Mouse (Mus musculus): Measurements from ENCODE around the gene Tab3. TPM values are rescaled to one million over a fixed set of nuclear protein-coding genes. Genes with fewer than 3 reads are reported as not detected.

Gene Tab3
- total RNA-seq (2012; rRNA removed), result 11.0 and 12.3 TPM in 2 replicates

DNA sequence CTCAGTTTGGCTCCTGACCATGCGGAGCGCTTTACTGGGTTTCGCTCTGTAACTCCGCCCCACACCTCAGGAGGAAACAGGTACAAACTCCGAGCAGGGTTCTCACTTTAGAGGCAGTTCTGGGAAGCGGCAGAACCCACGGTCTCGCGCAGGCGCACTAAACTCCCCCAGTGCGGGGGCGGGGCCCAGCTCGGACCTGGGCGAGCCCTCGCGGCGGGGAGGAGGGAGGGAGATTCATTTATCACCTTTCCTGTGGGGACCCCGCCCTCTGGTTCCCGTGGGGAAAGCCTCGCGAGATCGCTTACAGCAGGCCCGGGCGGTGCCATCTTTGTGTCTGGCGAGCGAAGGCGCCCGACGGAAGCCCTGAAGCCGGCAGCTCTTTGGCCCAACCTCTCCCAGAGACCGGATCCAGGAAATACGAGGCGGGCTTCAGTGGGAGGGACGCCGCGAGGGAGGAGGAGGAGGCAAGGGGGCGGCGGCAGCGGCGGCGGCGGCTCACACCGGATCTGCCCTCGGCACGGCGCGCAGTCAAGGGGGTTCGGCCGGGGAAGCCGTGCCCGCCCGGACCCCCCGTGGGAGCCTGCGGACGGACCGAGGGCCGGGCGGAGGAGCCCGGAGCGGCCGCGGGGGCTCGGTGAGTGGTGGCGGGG, at the start of gene Tab3:
Gene Tab3, plus strand, starts transcription at position 491 of the 650 bp plus-strand sequence.
- no peaks in the 10 kb centered on the region for H3K4me1 ChIP-seq (ENCODE audit: control insufficient read depth in 2 of 2, insufficient read depth in 2 of 2, low read length in 2 of 2, poor library complexity in 1 of 2)
- peak within 1 kb of the TSS; percentile 84 to 86 for H3K4me3 ChIP-seq (ENCODE audit: insufficient read depth in 1 of 2, low read depth in 1 of 2, low read length in 2 of 2, poor library complexity in 1 of 2, severe bottlenecking in 1 of 2)
- peak within 1 kb of the TSS; percentile 48 for H3K27ac ChIP-seq (ENCODE audit: insufficient read depth, low read depth, low read length, poor library complexity, severe bottlenecking)
- peak within 1 kb of the TSS; percentile 92 for H3K9ac ChIP-seq (ENCODE audit: insufficient read depth, low read depth, low read length, poor library complexity, severe bottlenecking)
- in situ Hi-C loops (cut with MboI; ENCODE audit: low sequenced_read_pairs in 2 of 2, unreplicated experiment in 2 of 2), result no loop called here
- peak; percentile 96 for TF ChIP-seq CHD2 (IDR thresholded peaks at IDR 0.05; ENCODE audit: low read depth, low read length)
- TF ChIP-seq MAFK (IDR thresholded peaks at IDR 0.05; ENCODE audit: insufficient read depth, low read depth, low read length), result no peak
- TF ChIP-seq HCFC1 (IDR thresholded peaks at IDR 0.05; ENCODE audit: borderline replicate concordance, insufficient read depth, low read length), result peak; percentile 86
- TF ChIP-seq ZC3H11A (IDR thresholded peaks at IDR 0.05; ENCODE audit: borderline replicate concordance, low read depth, low read length), result no peak
- DNase-seq (ENCODE audit: low read depth, low spot score), result peak; percentile 79
- no peaks in the 10 kb centered on the region for H3K36me3 ChIP-seq (ENCODE audit: control insufficient read depth, insufficient read depth, low read length, poor library complexity, severe bottlenecking)
- no peaks in the 10 kb centered on the region for H3K9me3 ChIP-seq (ENCODE audit: control insufficient read depth, insufficient read depth, low read depth, low read length)

DNA sequence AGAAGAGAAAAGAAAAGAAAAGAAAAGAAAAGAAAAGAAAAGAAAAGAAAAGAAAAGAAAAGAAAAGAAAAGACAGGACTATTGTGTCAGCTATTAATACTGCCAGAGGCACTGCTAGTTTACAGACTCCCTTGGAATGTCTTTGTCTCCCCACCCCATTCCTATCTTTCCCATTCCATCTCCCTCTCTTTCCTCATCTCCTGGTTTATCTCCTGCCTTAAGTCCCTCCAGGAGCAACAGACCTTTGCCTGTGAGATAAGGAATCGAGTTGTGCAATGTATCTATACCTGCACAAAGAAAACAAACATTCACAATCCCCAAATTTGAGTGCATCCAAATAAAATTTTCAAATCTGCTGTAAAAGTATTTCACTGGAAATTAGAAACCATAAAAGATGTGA, 48.3 kb upstream of the Tab3 start:
- Histone ChIP-seq H3K4me3 (ENCODE audit: insufficient read depth in 1 of 2, low read depth in 1 of 2, low read length in 2 of 2, poor library complexity in 1 of 2, severe bottlenecking in 1 of 2) (no peak overlapping the region), H3K4me1 (ENCODE audit: control insufficient read depth in 2 of 2, insufficient read depth in 2 of 2, low read length in 2 of 2, poor library complexity in 1 of 2) (no peaks in the 10 kb centered on the region), H3K9me3 (ENCODE audit: control insufficient read depth, insufficient read depth, low read depth, low read length) (no peaks in the 10 kb centered on the region), H3K9ac (ENCODE audit: insufficient read depth, low read depth, low read length, poor library complexity, severe bottlenecking) (no peak overlapping the region), H3K36me3 (ENCODE audit: control insufficient read depth, insufficient read depth, low read length, poor library complexity, severe bottlenecking) (no peaks in the 10 kb centered on the region), H3K27ac (ENCODE audit: insufficient read depth, low read depth, low read length, poor library complexity, severe bottlenecking) (no peak overlapping the region)
- no peak for DNase-seq (ENCODE audit: low read depth, low spot score)
- in situ Hi-C loops (cut with MboI; ENCODE audit: low sequenced_read_pairs in 2 of 2, unreplicated experiment in 2 of 2), result no loop called here
- no peak for TF ChIP-seq HCFC1 (IDR thresholded peaks at IDR 0.05; ENCODE audit: borderline replicate concordance, insufficient read depth, low read length)

DNA sequence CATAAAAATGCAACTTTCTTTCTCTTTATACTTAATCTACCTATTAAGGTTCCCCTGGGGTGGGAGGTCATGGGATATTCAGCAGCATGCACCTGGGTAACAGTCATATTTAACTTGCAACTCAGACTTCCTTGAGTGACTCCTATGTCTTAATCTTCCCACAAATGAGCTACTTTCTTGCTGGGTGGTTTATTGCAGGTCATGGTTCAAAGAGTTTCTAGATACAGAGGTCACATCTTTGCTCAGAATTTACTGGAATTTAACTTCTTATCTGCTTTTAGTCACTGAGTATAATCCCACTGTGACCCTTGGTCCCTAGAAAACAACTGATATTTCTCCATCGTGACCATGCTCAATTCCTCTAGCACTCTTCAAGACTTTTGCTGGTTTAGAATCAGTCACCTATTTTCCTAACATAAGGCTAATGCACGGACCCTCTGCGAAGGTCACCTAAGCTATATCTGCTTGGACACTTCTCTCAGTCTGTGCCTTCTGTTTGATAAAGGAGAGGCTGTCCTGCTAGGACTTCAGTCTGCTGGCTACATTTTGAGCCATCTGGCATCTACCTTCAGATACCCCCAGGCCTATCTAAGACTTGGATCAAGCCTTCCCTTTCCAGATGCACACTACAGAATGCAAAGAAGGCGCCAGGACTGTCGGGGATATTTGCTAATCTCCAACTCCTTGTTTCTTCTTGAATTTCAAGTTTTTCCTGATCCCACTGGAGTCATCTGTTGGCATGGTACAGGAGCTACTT, 47.4 kb upstream of the Tab3 start:
- Histone ChIP-seq H3K9ac (ENCODE audit: insufficient read depth, low read depth, low read length, poor library complexity, severe bottlenecking) (no peak overlapping the region), H3K9me3 (ENCODE audit: control insufficient read depth, insufficient read depth, low read depth, low read length) (no peaks in the 10 kb centered on the region), H3K27ac (ENCODE audit: insufficient read depth, low read depth, low read length, poor library complexity, severe bottlenecking) (no peak overlapping the region), H3K36me3 (ENCODE audit: control insufficient read depth, insufficient read depth, low read length, poor library complexity, severe bottlenecking) (no peaks in the 10 kb centered on the region), H3K4me3 (ENCODE audit: insufficient read depth in 1 of 2, low read depth in 1 of 2, low read length in 2 of 2, poor library complexity in 1 of 2, severe bottlenecking in 1 of 2) (no peak overlapping the region), H3K4me1 (ENCODE audit: control insufficient read depth in 2 of 2, insufficient read depth in 2 of 2, low read length in 2 of 2, poor library complexity in 1 of 2) (no peaks in the 10 kb centered on the region)
- DNase-seq (ENCODE audit: low read depth, low spot score), result no peak
- TF ChIP-seq MAFK (IDR thresholded peaks at IDR 0.05; ENCODE audit: insufficient read depth, low read depth, low read length), result no peak
- no peak for TF ChIP-seq CHD2 (IDR thresholded peaks at IDR 0.05; ENCODE audit: low read depth, low read length)
- no peak for TF ChIP-seq HCFC1 (IDR thresholded peaks at IDR 0.05; ENCODE audit: borderline replicate concordance, insufficient read depth, low read length)
- no peak for TF ChIP-seq ZNF384 (IDR thresholded peaks at IDR 0.05; ENCODE audit: low read depth, low read length)
- in situ Hi-C loops (cut with MboI; ENCODE audit: low sequenced_read_pairs in 2 of 2, unreplicated experiment in 2 of 2), result no loop called here

DNA sequence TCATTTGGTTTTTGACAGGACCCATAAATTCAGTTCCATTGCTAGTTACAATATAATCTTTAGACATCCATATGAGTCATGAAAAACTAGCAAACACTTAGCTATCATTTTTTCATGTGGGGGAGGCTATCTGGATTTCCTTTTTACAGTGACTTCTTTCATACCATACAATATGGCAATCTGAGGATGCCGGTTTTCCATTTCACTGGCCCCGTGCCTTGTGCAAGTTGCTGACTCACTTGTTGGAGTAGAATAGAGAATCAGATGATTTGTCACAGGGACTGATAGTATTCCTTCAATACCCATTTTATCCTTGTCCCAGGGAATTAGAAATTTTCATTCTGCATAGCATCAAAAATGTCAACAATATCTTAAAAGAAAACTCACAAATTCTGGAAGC, 14.9 kb upstream of the Tab3 start:
- Histone ChIP-seq H3K4me3 (ENCODE audit: insufficient read depth in 1 of 2, low read depth in 1 of 2, low read length in 2 of 2, poor library complexity in 1 of 2, severe bottlenecking in 1 of 2) (no peak overlapping the region), H3K9ac (ENCODE audit: insufficient read depth, low read depth, low read length, poor library complexity, severe bottlenecking) (no peak overlapping the region), H3K36me3 (ENCODE audit: control insufficient read depth, insufficient read depth, low read length, poor library complexity, severe bottlenecking) (no peaks in the 10 kb centered on the region), H3K9me3 (ENCODE audit: control insufficient read depth, insufficient read depth, low read depth, low read length) (no peaks in the 10 kb centered on the region), H3K27ac (ENCODE audit: insufficient read depth, low read depth, low read length, poor library complexity, severe bottlenecking) (no peak overlapping the region), H3K4me1 (ENCODE audit: control insufficient read depth in 2 of 2, insufficient read depth in 2 of 2, low read length in 2 of 2, poor library complexity in 1 of 2) (no peaks in the 10 kb centered on the region)
- DNase-seq (ENCODE audit: low read depth, low spot score), result no peak
- in situ Hi-C loops (cut with MboI; ENCODE audit: low sequenced_read_pairs in 2 of 2, unreplicated experiment in 2 of 2), result no loop called here
- TF ChIP-seq MAFK (IDR thresholded peaks at IDR 0.05; ENCODE audit: insufficient read depth, low read depth, low read length) (no peak), ZNF384 (IDR thresholded peaks at IDR 0.05; ENCODE audit: low read depth, low read length) (no peak), CHD2 (IDR thresholded peaks at IDR 0.05; ENCODE audit: low read depth, low read length) (no peak), HCFC1 (IDR thresholded peaks at IDR 0.05; ENCODE audit: borderline replicate concordance, insufficient read depth, low read length) (no peak), ZC3H11A (IDR thresholded peaks at IDR 0.05; ENCODE audit: borderline replicate concordance, low read depth, low read length) (no peak)

Measured in ES-E14 (cell line).